Mouse (Mus musculus): ENCODE measurements around the gene Abi3bp. TPM values are rescaled to one million over a fixed set of nuclear protein-coding genes. Genes with fewer than 3 reads are reported as not detected.
A peak's percentile ranks its signal among the peaks of the same experiment; 100 is the strongest.

The Abi3bp gene
- 0.38 and 0.48 TPM in 2 replicates for polyA plus RNA-seq (2015; fragmentation: Nextera tagmentation; extraction: Ambion mirVana)

- Histone ChIP-seq H3K9me3 (no peaks in the 10 kb centered on the region), H3K4me1 (replicated peaks) (no peaks in the 10 kb centered on the region), H3K4me3 (no peak within 1 kb of the TSS), H3K27me3 (no peaks in the 10 kb centered on the region), H3K9ac (no peak within 1 kb of the TSS), H3K36me3 (no peaks in the 10 kb centered on the region), H3K27ac (no peak within 1 kb of the TSS), H3K4me2 (0 out of 2 replicates have a peak within 1 kb of the TSS, but pooled peaks have one; percentile 6)
- 69% methylated on average over 11 of the region's 11 CpGs for WGBS
- ATAC-seq (ENCODE audit: low FRiP score), result no peak
Observed at GRCm38 (mm10) chr16:56477677-56478574, at the start of gene Abi3bp. Gene Abi3bp, plus strand, starts transcription at chr16:56477878.

- no peak overlapping the region for H3K9ac ChIP-seq
- H3K36me3 ChIP-seq, result no peaks in the 10 kb centered on the region
- no peaks in the 10 kb centered on the region for H3K9me3 ChIP-seq
- no peak for ATAC-seq (ENCODE audit: low FRiP score)
- no peaks in the 10 kb centered on the region for H3K27me3 ChIP-seq
- no peaks in the 10 kb centered on the region for H3K4me1 ChIP-seq (replicated peaks)
- H3K4me2 ChIP-seq, result no peak overlapping the region
- 71% methylated on average over 4 of the region's 4 CpGs for WGBS
- H3K4me3 ChIP-seq, result no peak overlapping the region
- H3K27ac ChIP-seq, result no peak overlapping the region
Observed at GRCm38 (mm10) chr16:56435293-56436185, 42.1 kb upstream of the Abi3bp start.

GRCm38 (mm10) chr16:56440243-56440642 lies 37.4 kb upstream of the Abi3bp start:
- WGBS, result 63% methylated on average over 4 of the region's 4 CpGs
- Histone ChIP-seq H3K4me1 (replicated peaks) (no peaks in the 10 kb centered on the region), H3K36me3 (no peaks in the 10 kb centered on the region), H3K9ac (no peak overlapping the region), H3K27me3 (no peaks in the 10 kb centered on the region), H3K4me3 (no peak overlapping the region), H3K4me2 (no peak overlapping the region), H3K9me3 (no peaks in the 10 kb centered on the region), H3K27ac (no peak overlapping the region)
- no peak for ATAC-seq (ENCODE audit: low FRiP score)

GRCm38 (mm10) chr16:56441113-56441512 lies 36.6 kb upstream of the Abi3bp start:
- Histone ChIP-seq H3K36me3 (no peaks in the 10 kb centered on the region), H3K9ac (no peak overlapping the region), H3K27ac (no peak overlapping the region), H3K9me3 (no peaks in the 10 kb centered on the region), H3K27me3 (no peaks in the 10 kb centered on the region), H3K4me3 (no peak overlapping the region), H3K4me2 (no peak overlapping the region), H3K4me1 (replicated peaks) (no peaks in the 10 kb centered on the region)
- ATAC-seq (ENCODE audit: low FRiP score), result no peak
- 88% methylated on average over 5 of the region's 5 CpGs for WGBS

GRCm38 (mm10) chr16:56441658-56442344 lies 35.9 kb upstream of the Abi3bp start:
- no peaks in the 10 kb centered on the region for H3K9me3 ChIP-seq
- no peaks in the 10 kb centered on the region for H3K36me3 ChIP-seq
- H3K4me1 ChIP-seq (replicated peaks), result no peaks in the 10 kb centered on the region
- no peaks in the 10 kb centered on the region for H3K27me3 ChIP-seq
- no peak overlapping the region for H3K27ac ChIP-seq
- WGBS, result 86% methylated on average over 7 of the region's 7 CpGs
- H3K4me2 ChIP-seq, result no peak overlapping the region
- no peak overlapping the region for H3K9ac ChIP-seq
- no peak overlapping the region for H3K4me3 ChIP-seq
- ATAC-seq (ENCODE audit: low FRiP score), result no peak

GRCm38 (mm10) chr16:56451482-56451881 lies 26.2 kb upstream of the Abi3bp start:
- no peak for ATAC-seq (ENCODE audit: low FRiP score)
- Histone ChIP-seq H3K4me1 (replicated peaks) (no peaks in the 10 kb centered on the region), H3K9ac (no peak overlapping the region), H3K36me3 (no peaks in the 10 kb centered on the region), H3K4me3 (no peak overlapping the region), H3K4me2 (no peak overlapping the region), H3K27me3 (no peaks in the 10 kb centered on the region), H3K9me3 (no peaks in the 10 kb centered on the region), H3K27ac (no peak overlapping the region)
- 85% methylated on average over 2 of the region's 2 CpGs for WGBS

- Histone ChIP-seq H3K4me1 (replicated peaks) (no peaks in the 10 kb centered on the region), H3K27me3 (no peaks in the 10 kb centered on the region), H3K9ac (no peak overlapping the region), H3K9me3 (no peaks in the 10 kb centered on the region), H3K4me3 (no peak overlapping the region), H3K36me3 (no peaks in the 10 kb centered on the region), H3K27ac (no peak overlapping the region), H3K4me2 (no peak overlapping the region)
- no peak for ATAC-seq (ENCODE audit: low FRiP score)
- 91% methylated on average over 1 of the region's 1 CpGs for WGBS
Observed at GRCm38 (mm10) chr16:56451923-56452322, 25.8 kb upstream of the Abi3bp start.

GRCm38 (mm10) chr16:56458052-56458754 lies 19.5 kb upstream of the Abi3bp start:
- Histone ChIP-seq H3K27me3 (no peaks in the 10 kb centered on the region), H3K4me1 (replicated peaks) (no peaks in the 10 kb centered on the region), H3K9ac (no peak overlapping the region), H3K4me2 (no peak overlapping the region), H3K9me3 (no peaks in the 10 kb centered on the region), H3K36me3 (no peaks in the 10 kb centered on the region), H3K4me3 (no peak overlapping the region), H3K27ac (no peak overlapping the region)
- no peak for ATAC-seq (ENCODE audit: low FRiP score)
- WGBS, result 69% methylated on average over 8 of the region's 8 CpGs

- no peak for ATAC-seq (ENCODE audit: low FRiP score)
- Histone ChIP-seq H3K4me1 (replicated peaks) (no peaks in the 10 kb centered on the region), H3K27me3 (no peaks in the 10 kb centered on the region), H3K4me2 (no peak overlapping the region), H3K9ac (no peak overlapping the region), H3K27ac (no peak overlapping the region), H3K9me3 (no peaks in the 10 kb centered on the region), H3K4me3 (no peak overlapping the region), H3K36me3 (no peaks in the 10 kb centered on the region)
- 92% methylated on average over 2 of the region's 2 CpGs for WGBS
Observed at GRCm38 (mm10) chr16:56473160-56473559, 4.5 kb upstream of the Abi3bp start.

GRCm38 (mm10) chr16:56475676-56476075 lies 2.0 kb upstream of the Abi3bp start:
- no peaks in the 10 kb centered on the region for H3K9me3 ChIP-seq
- H3K27me3 ChIP-seq, result no peaks in the 10 kb centered on the region
- H3K4me3 ChIP-seq, result no peak overlapping the region
- H3K9ac ChIP-seq, result no peak overlapping the region
- 83% methylated on average over 5 of the region's 5 CpGs for WGBS
- H3K27ac ChIP-seq, result no peak overlapping the region
- no peak overlapping the region for H3K4me2 ChIP-seq
- no peak for ATAC-seq (ENCODE audit: low FRiP score)
- no peaks in the 10 kb centered on the region for H3K4me1 ChIP-seq (replicated peaks)
- no peaks in the 10 kb centered on the region for H3K36me3 ChIP-seq

GRCm38 (mm10) chr16:56478575-56479191 lies 1.0 kb downstream of the Abi3bp start:
- Histone ChIP-seq H3K27ac (no peak overlapping the region), H3K27me3 (no peaks in the 10 kb centered on the region), H3K36me3 (no peaks in the 10 kb centered on the region), H3K9me3 (no peaks in the 10 kb centered on the region), H3K4me3 (no peak overlapping the region), H3K4me1 (replicated peaks) (no peaks in the 10 kb centered on the region), H3K9ac (no peak overlapping the region), H3K4me2 (no peak overlapping the region)
- 62% methylated on average over 12 of the region's 12 CpGs for WGBS
- no peak for ATAC-seq (ENCODE audit: low FRiP score)
